Mouse (Mus musculus) stomach, postnatal 0 days (tissue): Measurements from ENCODE around the gene Rtl5.

Source experiments
- CTCF ChIP-seq: IDR thresholded peaks from 2 replicates; pipeline ENCODE4 v1.5.1; 2016; ENCODE audit warnings: antibody characterized with exemption, low read depth, mild to moderate bottlenecking, moderate library complexity
- EP300 ChIP-seq: optimal IDR thresholded peaks from 2 replicates; pipeline ENCODE3; 2016; ENCODE audit warnings: antibody characterized with exemption

DNA sequence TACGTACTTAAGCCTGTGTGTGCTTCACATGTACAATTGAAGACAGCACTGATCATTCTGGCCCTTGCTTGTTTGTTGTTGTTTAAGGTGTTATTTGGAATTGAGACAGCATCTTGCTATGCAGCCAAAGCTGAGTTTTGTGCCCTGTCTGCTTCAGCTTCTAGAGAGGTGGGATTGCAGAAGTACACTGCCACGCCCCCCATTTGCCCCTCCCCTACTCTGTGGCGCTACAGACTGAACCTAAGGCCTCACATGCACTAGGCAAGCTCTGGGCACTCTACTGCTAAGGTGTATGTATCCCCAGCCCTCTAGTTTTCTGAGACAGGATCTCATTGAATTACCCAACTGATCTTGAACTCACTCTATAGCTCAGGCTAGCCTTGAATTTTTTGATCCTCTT lies 35.4 kb downstream of the Rtl5 start:
- TF ChIP-seq CTCF (no peak), EP300 (no peak)
